Mouse (Mus musculus) bone marrow, adult 2 months (tissue): ENCODE results near the gene Cpxm1.

Experiments used
- CTCF ChIP-seq: fragments of 200-500 bp; IDR thresholded peaks from 2 replicates; pipeline ENCODE4 v1.5.1; 2011; ENCODE audit warnings: low read length, control low read depth; ENCODE audit not compliant: control insufficient read depth, insufficient read depth
- POLR2A ChIP-seq: fragments of 200-500 bp; IDR thresholded peaks from 2 replicates; pipeline ENCODE4 v1.6.1; 2011; ENCODE audit warnings: low read depth, mild to moderate bottlenecking, control low read depth, low read length, borderline replicate concordance; ENCODE audit not compliant: control insufficient read depth

GRCm38 (mm10) chr2:130411558-130412495 lies 14.5 kb upstream of the Cpxm1 start:
- peak; percentile 83 for TF ChIP-seq CTCF
- TF ChIP-seq POLR2A, result no peak
